Mouse (Mus musculus): ENCODE measurements at regions not wholly inside any gene's neighbourhood (a gene's known extent, or its start where the extent isn't known, plus 50 kb on each side); places are given as distances from the start of the nearest gene placed in this dataset.
A peak's percentile ranks its signal among the peaks of the same experiment; 100 is the strongest.

DNA sequence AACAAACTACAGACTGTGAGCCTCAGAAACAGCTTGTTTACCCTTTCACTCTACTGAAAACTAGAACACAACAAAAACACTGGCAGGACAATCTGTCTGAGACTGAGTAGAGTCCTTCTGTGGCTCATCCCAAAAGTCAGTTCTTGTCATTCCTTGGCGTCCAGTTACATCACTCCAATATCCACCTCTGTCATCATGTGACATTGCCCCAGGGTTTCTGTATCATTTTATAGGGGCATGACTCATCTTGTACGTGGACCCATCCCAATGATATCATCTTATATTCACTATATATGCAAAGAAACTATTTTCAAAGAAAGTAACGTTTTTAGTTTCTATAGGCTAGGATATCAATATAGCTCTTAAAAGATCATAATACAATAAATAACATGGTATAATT, 152.3 kb downstream of the Dkk2 start:
- no peak for DNase-seq

DNA sequence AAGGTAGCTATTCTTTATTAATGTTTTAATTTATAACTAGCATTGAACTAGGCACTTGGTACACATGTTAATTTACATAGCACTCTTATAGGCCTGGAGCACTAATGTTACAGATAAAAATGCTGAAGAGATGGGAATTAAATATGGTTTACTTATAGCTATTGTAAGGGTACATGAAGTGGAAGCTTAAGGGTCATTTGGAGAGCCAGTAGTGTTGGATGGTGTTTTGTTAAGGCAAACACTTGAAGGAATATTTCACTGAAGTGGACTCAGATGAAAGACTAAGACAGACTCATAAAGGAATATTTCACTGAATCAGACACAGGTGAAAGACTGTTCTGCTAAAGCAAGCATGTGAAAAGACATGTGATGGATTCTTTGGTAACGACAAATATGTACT, 172.7 kb downstream of the Dkk2 start:
- no peak for DNase-seq

DNA sequence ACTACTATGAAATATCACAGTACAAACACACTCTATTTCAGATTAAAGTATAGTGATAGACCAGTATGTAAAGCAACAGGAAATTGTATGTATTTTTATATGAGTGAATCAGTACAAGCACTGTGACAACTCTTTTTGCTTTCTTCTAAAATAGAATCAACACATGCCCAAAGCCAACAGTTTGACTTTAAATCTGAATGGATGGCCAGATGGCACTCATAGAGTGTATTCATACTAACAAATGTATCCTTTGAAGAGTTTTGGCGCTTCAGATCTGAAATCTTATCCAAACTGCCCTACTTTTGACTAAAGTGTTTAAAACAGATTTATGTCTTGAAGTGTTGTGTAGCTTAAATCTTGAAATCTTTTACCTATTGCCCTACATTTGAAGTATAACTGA, 184.5 kb downstream of the Dkk2 start:
- DNase-seq: no peak

DNA sequence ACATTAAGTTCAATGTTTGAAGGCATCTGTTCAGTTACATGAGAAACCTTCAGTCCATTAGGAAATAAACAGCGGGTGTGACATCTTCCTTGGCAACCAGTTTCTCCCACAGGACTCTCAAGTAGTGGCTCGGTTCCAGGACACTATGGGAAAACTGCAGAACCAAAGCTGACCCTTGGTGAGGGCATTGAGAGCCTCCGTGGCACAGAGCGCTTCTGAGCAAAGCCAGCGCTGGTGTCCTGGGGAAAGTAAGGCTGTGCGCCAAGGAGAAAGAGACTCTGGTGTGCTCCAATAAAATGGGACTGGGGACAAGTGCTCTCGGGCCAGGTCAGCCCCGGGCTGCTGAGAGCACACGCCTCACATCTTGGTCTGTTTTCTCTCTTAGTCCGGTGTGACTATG, 189.7 kb downstream of the Dkk2 start:
- peak in 1 of 2 experiments; percentile 5 for DNase-seq

DNA sequence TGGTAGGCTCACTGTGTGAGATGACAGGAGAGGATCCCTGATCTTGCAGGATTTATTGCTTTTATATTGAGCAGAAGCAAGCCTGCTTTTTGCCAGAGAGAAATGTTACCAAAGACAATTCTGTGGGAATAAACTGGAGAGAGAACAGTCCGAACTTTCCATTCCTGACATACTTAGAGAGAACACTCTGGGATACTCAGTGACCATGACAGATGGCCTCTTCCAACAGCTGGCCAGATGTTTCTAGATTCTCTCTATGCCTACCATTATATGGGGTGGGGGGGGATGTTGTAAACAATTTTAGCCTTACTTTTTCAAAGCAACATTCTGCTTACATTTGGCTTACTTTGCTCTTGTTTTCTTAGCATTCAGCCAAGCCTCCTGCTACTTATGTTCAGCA, 192.7 kb downstream of the Dkk2 start:
- DNase-seq: no peak

DNA sequence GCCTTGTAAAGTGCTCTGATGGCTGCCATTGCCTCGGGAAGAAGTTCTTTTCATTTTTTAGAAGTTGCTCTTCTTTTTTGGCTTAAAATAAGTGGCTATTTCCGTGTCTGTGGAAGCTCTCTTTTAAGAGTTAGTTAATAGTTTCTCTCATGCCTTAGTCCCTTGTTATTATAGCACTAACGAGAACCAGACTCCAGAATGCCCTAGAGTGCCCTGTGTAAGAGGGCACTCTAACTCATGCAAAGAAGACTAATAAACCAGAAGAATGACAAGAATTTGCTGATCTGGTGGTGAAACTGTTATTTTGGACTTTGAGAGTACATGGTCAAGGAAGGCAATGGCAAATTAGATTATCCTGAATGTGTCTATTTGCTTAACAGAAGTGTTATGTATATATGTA, 202.6 kb downstream of the Dkk2 start:
- no peak for DNase-seq

DNA sequence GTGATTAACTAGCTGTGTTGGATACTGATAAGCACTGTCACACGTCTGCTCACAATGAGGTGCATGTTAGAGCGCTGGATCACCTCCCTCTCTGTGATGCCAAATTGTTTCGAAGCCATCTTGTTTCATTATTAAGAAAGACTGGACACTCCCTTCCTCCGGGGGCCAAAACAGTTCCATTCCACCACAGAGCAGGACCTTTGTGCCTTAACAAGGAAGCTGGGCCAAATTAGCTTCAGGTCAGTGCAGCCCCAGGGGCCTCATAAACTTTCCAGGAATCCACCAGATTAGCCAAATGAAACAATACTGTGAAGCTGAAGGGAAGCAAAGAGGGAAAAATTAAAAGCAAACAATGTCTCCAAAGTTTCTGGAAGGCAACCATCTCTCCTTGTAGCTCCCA, 241.9 kb downstream of the Dkk2 start:
- DNase-seq: no peak

DNA sequence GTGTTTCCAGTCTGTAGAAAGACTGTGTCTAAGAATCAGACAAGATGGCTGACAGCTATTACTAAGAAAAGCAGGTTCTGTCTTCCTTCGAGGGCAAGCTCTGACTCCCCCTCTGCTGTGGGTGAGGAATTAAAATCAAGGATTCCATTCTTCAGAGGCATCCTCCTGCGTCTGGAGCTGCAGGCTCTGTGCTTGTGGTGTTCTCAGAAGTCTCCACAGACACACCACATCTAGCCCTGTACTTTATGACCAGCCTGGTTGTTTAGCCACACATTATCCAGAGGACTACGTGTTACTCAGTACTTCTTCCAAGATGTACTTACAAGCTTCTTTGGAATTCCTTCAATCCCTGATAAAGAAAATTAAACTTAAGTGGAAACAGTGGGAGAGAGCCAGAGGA, 258.5 kb downstream of the Dkk2 start:
- no peak for DNase-seq

DNA sequence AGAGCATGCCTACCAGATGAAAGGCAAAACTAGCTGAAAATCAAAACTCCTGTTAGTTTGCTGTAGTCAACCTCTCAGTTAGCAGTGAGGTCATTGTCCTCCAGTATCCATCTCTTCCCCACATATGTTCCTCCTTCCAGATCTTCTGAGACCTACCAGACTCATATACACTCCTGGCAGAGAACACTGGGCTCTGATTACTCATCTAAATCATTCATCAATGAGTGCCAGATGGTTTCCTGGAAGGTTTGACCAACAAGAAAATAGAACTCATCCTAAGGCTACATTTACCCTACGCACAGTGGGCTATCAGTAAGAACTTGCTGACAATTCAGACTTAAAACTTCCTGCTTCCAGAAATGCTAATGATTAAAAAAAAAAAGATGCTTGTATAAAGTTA, 260.8 kb downstream of the Dkk2 start:
- DNase-seq: no peak

DNA sequence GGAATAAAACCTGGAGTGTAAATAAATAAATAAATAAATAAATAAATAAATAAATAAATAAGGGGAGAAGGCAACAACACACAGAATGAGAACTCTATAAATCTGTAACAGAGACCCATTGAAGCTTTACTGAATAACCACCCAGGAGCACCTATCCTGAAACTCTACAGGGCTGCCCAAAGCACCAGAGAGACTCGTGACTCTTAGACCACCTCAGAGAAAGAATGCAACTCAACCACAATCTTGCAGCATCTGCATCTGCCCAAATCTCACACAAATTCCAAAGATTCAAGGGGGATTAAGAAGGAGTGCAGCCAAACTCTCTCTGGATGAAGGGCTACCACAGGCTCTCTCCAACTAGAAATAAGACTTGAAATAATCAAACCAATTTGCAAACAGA, 264.5 kb downstream of the Dkk2 start:
- DNase-seq: no peak

DNA sequence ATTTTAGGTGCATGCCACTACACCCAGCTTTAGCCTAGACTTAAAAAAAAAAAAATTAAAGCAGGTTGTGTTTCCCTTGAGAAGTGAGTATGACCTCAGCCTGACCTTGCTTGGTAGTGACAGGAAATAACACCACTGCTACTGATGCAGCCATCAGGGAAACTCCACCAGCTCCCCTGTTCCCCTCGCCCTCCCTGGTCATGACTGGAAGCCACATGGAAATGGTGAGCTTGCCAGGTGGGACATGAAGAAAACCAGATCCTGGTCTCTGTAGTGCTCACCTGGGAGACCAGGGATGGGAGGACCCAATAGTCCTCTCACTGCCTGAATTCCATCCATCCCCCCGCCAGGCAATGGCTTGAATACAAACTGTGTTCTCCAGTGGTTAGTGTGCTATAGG, 268.1 kb downstream of the Dkk2 start:
- DNase-seq: no peak

DNA sequence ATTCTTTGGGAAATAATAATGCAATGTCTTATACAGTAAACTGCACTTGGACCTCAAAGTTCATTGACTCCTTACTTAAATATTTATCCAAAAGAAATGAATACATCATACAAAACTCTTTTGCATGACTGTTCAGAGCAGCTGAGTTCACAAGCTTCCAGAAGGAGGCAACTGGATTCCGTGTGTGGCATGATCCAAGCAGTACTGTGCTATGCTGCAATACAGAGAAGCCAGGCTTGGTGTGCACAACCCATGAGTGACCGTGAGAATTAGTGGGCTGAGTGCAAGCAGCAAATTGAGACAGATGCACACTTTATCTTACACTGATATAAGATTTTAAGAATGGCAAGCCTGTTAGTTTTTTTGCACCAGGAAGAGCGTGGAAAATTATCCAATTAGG, 270.0 kb upstream of the Gimd1 start:
- no peak for DNase-seq

DNA sequence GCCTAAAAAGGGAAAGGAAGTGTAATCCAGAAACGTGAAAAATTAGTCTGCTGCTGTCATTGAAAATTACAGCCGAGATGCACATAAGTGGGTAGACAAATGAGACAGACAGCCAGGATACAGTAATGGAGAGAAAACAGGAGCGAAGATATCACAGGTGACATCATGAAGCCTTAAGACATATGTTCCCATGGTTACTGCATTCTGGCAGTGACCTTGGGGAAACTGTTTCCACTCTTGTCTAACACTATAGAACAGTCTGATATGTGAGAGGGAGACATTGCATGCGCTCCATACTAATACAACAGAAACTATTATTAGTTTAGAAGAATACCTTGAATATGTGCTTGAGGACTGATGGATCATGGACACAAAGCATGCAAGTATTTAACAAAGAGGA, 254.0 kb upstream of the Gimd1 start:
- no peak for DNase-seq

DNA sequence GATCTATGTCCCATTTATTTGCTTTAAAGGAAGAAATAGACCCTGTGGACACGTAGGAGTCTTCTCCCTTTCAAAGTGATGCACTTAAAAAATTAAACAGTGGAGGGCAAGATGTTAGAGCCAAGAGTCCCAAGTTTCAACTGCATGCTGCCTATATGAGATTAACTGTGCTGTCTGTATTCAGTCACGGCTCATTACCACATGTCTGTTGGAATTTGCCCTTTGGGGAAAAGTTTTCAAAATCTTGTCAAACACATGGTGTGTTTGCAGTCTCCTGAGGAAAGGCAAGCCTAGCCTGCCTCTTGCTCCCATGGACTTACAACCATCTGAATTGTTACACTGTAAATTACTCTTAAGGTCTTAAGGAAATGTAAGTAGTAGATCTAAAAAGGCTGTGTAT, 211.9 kb upstream of the Gimd1 start:
- DNase-seq: no peak

DNA sequence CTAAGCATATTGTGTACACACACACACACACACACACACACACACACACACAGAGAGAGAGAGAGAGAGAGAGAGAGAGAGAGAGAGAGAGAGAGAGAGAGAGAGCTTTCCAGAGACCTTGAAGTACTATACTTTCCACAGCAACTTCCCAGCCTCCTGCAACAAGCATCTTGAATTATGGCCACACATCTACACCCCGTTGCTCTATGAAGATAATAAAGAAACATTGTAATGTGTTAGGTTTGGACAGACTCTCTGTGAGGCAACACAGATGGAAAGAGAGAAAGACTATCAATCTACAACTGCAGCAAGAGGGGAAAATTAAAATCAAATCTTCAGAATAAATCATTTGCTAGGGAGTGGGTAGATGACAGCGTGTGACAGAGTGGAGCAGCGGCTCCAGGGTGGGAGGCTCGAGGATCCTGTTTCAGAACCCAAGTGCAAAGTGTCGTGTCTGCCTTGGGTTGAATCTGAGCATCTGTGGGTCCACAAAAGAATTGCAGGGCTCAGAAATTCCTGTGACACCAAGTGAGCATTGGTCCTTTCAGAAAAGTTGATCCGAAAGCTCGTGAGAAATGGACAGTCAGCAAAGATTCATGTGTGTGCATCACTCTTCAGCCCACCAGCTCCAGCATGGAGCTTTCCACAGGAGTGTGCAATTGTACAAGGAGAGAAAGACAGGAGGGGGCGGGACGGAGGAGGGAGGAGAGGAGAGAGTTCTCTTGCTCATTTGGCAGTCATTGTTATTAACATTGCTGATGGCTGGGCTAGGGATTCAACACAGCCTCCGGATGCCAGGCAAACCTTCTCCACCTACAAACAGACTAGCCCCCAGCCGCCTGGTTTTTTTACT, 203.6 kb upstream of the Gimd1 start:
- no peak for DNase-seq

DNA sequence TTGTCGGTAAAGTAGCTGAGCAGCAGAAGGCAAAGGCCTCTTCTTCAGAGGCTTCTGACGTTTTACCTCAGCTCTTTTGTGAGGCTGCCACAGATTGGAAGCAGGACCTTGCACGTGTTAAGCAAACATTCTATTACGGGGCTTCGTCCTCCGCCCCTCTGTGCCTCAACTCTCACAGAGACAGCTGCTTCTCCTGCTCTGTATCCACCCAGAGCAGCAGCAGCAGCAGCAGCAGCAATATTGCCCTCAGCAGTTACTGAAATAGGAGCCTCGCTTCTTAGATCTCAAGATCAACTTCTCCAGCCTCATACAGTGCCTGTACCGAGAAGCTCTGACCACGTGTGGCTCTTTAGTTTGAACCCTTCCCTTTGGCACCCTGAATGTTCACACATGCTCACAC, 202.4 kb upstream of the Gimd1 start:
- DNase-seq: no peak

DNA sequence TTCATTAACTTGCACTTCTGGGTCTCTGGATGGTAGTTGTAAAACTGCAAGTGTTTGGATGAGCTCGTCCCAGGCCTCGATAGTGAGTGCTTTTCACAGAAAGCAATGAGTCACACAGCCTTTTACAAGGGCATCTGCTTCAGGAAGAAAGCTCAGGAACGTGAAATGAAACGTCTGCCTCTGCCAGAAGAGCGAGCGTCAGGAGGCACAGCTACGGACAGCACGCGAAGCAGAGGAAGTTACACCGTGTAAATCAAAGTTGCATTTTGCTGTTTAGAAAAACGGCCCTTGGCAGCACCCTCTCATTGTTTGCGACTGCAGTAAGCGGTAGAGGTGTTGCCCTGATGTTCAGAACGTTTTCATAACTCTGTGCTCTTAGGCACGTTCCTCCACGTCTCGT, 201.5 kb upstream of the Gimd1 start:
- DNase-seq: peak in 1 of 2 experiments; percentile 22

DNA sequence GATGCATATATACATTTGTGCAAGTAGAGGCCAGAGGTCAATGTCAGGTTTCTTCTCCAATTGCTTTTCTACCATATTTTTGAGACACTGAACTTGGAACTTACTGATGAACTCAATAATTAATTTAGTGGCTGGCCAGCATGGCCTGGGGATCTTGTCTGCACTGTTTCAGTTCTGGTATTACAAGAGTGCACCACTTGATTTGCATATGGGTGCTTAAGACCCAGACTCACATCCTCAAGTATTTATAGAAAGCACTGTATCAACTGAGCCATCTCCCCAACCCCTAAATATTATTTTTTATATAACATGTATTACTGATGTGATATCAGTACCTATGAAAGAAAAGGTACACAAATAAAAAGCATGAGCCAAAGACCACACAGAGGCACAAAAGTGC, 197.8 kb upstream of the Gimd1 start:
- DNase-seq: no peak

DNA sequence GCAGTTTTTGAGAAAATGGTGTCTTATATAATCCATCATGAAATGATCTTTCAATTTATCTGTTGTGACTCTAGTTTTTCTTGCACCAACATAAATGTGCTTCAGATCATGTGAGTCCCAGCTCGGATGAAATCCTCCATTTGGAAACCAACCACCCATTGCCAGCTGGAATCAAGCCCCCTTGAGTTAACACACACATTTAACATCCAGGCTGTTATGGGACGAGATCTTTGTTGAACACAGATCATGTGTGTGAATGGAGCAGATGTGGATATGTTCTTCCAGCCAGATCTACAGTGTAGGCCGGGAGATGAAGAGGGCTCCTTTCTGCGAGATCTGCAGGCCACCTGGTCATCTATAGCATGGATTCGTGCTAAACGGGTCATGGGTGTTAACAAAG, 188.4 kb upstream of the Gimd1 start:
- DNase-seq: no peak

DNA sequence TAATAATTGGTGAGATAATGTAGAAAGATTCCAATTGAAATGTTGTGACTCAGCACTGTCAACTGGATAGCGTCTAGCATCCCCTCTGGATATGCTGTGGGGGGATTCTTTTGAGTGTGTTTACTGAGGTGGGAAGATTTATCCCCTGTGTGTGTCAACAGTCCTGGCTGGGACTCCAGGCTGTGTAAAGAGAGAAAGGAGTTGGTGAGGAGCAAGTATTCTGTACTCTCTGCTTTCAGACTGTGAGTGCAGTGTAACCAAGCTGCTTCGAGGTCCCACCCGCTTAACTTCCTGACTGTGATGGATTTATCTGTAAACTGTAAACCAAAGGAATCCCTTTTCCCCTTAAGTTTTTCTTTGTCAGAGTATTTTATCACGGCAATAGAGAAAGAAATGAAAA, 175.7 kb upstream of the Gimd1 start:
- no peak for DNase-seq

DNA sequence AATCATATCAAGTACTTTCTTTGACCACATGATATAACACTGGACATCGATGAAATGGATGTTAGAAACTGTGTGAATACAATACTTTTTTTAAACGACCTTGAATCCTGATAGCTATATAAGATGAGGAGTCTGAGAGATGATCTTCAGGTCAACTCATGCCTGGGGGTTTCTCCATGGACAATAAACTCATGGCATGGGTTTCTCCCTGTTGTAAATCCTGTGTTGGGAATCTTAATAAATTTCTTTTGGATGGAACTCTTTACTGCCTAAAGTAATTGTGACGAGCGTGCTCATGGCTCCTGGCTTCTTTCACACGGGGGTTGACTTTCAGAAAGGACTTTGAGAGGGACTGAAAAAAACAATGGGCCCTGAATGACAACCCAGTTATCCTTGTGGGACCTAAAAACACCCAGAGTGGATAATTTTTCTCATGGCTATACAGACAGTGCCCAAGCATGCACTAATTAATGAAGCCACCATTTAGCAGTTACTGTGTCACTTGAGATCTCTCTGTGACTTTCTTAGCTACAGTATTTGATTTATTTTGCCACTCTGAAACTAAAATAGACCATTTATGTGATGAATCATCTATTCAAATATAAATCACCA, 167.2 kb upstream of the Gimd1 start:
- DNase-seq: no peak

DNA sequence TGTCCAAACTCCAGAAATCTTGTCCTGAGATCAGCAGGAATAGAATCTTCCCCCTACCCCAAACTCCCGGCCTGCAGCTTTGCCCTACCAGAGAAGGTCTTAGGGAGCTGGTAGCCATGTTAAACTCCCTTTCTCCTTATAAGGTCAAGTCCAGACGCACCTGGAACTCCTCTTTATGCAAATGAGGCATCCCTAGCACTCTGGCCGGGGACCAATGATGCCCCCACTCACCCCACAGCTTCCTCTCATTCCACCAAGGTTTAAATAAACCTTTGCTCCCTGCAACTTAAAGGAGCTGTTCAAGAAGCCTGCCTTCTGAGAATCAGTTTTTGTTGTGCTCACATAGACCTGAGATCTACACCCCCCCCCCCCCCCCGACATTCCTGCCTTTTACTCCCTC, 158.6 kb upstream of the Gimd1 start:
- no peak for DNase-seq

DNA sequence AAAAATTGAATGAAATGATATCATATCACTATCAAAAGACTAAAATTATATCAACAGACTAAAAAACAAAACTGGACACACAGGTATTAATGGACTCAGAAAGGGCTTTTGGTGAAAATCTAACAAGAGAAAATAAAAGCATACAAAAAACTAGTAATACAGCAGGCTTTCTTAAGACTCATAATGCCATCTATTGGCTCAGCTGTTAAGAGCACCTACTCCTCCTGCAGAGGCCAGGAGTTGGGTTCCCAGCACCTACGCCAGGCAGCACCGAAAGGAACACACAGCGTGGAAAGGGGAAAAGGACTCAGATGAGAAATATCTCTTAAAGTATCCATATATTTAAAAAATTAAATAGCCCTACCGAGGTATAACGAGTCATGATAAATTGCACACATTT, 151.9 kb upstream of the Gimd1 start:
- DNase-seq: no peak

DNA sequence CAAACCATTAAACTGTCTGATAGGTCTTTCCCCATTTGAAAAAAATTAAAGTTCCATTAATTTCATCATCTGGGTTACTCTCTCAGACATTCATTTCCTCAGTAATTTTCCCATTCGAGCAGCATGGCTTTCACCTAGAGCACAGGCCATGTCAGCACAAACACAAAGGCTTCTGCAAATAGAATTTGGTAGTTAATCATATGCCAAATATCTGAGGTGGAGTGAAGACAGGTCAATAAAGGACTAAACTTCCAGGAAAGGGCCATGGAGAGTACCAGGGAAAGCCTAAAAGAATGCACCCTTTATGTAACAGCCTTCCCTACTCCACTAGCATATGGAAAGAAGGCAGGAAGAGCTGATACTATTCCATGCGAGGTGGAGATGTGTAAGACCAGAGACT, 150.3 kb upstream of the Gimd1 start:
- DNase-seq: no peak

DNA sequence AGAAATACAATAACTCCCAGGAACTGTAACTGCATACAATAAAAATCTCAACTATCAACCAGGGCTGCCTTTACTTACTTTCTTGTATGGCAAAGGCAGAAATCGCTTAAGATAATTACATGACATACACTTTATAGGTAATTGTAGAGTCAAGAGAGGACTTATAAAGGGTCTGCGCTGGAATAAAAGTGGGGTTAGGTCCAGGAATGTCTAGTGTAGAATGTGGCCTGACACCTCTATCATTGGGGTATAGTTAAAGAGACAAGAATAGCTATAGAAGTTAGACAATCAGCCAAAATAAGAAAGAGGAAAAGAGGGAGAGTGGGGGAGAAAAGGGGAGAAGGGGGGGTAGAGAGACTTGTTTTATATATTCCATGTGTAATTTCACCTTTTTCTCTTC, 144.8 kb upstream of the Gimd1 start:
- DNase-seq: no peak
